Mouse (Mus musculus) cortical plate, adult 2 months (tissue): ENCODE results near the gene Rasal3.

ENCODE experiments used
- CTCF ChIP-seq: fragments of 200-500 bp; IDR thresholded peaks from 2 replicates; pipeline ENCODE4 v1.5.1; 2011; ENCODE audit warnings: mild to moderate bottlenecking, control low read depth, low read length; ENCODE audit not compliant: insufficient read depth; ENCODE audit errors: extremely low read depth
- POLR2A ChIP-seq: fragments of 200-500 bp; IDR thresholded peaks from 2 replicates; pipeline ENCODE4 v1.6.1; 2011; ENCODE audit warnings: mild to moderate bottlenecking, low read length, control low read depth; ENCODE audit not compliant: insufficient read depth; ENCODE audit errors: extremely low read depth

- no peak for TF ChIP-seq CTCF
- no peak for TF ChIP-seq POLR2A
Measured at GRCm38 (mm10) chr17:32356281-32356680, 47.1 kb downstream of the Rasal3 start.
